Mouse (Mus musculus): ENCODE data around the gene Sema3b. TPM values are rescaled to one million over a fixed set of nuclear protein-coding genes. Genes with fewer than 3 reads are reported as not detected.

The Sema3b gene
- total RNA-seq (2014; rRNA removed) (5.7 and 16.7 TPM in 2 replicates), polyA plus RNA-seq (2015; fragmentation: Nextera tagmentation; extraction: Ambion mirVana) (4.0 and 5.1 TPM in 2 replicates)

DNA sequence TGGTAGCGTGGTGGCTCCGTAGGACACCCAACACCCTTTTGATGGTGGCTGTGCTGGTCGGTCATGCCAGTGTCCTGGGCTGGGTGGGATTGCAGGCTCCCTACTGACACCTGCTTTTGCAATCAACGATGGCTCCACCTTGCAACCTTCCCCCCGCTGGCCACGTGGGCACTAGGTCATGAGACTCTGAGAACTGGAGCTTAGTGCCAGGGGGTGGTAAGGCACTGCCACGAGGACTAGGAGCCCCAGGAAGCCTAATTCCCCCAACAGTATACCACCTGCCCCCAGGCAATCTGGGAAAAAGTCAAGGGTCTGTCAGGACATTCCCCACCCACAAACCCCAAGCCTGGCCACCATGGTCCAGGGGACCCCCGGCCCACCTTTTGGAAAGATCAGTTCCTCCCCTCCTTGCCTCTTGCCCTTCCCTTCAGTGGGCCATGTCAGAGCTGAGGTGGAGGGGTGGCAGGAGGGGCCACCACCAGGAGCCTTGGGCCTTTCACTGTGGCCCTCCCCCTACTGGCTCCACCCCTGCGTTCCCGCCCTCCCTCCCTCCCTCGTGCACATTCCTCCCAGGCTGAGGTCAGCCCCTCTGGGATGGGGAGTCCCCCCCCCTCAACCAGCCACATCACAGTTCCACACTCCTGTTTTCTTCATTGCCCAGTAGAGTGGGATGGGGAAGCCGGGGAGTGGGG is at the start of gene Sema3b:
Gene Sema3b (minus strand): TSS at position 489 of the 692 bp plus-strand sequence.
- H3K36me3 ChIP-seq (ENCODE audit: insufficient read depth, low read length) = no peaks in the 10 kb centered on the region
- H3K27ac ChIP-seq (ENCODE audit: low read depth, low read length) = no peak within 1 kb of the TSS
- DNase-seq (ENCODE audit: low spot score) (no peak), ATAC-seq (ENCODE audit: low FRiP score) (no peak)
- no peaks in the 10 kb centered on the region for H3K9me3 ChIP-seq (ENCODE audit: low read length)
- 47% methylated on average over 12 of the region's 12 CpGs for WGBS
- no peak within 1 kb of the TSS for H3K4me3 ChIP-seq (ENCODE audit: low read depth, low read length)
- H3K4me2 ChIP-seq (ENCODE audit: low read depth, low read length, poor library complexity, severe bottlenecking) = no peak within 1 kb of the TSS
- no peak within 1 kb of the TSS for H3K9ac ChIP-seq (replicated peaks; ENCODE audit: low read length, poor library complexity, severe bottlenecking)
- H3K27me3 ChIP-seq (ENCODE audit: insufficient read depth, low read length) = no peaks in the 10 kb centered on the region
- H3K4me1 ChIP-seq (ENCODE audit: insufficient read depth, low read length) = peaks cover 9% of the 10 kb centered on the region
- no peak for TF ChIP-seq CTCF (IDR thresholded peaks at IDR 0.05)

DNA sequence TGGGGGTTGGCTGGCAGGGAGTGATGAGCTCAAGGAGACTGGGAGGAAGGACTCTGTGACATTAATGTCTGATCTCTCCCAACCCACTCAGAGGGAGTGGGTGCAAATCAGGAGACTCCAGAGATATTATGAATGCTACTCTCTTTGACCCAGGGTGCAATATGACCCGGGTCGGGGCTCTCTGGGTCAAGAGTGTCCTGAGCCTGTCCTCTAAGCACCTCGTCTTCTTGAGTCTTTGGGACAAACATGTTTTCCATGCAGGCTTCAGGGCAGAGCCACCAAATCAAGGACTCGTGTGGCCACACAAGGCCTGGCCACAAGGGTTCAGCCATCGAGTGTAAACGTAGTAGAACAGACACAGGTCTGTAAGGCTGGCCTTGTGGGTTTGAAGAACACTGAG is 49.1 kb upstream of the Sema3b start:
- H3K4me1 ChIP-seq (ENCODE audit: insufficient read depth, low read length) = 0 out of 2 replicates have a peak, but pooled peaks cover 3% of the 10 kb centered on the region
- DNase-seq (ENCODE audit: low spot score) (no peak), ATAC-seq (ENCODE audit: low FRiP score) (no peak)
- no peak for TF ChIP-seq CTCF (IDR thresholded peaks at IDR 0.05)
- H3K36me3 ChIP-seq (ENCODE audit: insufficient read depth, low read length) = no peaks in the 10 kb centered on the region
- WGBS = 91% methylated on average over 6 of the region's 6 CpGs
- H3K27me3 ChIP-seq (ENCODE audit: insufficient read depth, low read length) = no peaks in the 10 kb centered on the region
- no peak overlapping the region for H3K9ac ChIP-seq (replicated peaks; ENCODE audit: low read length, poor library complexity, severe bottlenecking)
- no peak overlapping the region for H3K4me3 ChIP-seq (ENCODE audit: low read depth, low read length)
- no peak overlapping the region for H3K4me2 ChIP-seq (ENCODE audit: low read depth, low read length, poor library complexity, severe bottlenecking)
- H3K27ac ChIP-seq (ENCODE audit: low read depth, low read length) = no peak overlapping the region
- H3K9me3 ChIP-seq (ENCODE audit: low read length) = no peaks in the 10 kb centered on the region

DNA sequence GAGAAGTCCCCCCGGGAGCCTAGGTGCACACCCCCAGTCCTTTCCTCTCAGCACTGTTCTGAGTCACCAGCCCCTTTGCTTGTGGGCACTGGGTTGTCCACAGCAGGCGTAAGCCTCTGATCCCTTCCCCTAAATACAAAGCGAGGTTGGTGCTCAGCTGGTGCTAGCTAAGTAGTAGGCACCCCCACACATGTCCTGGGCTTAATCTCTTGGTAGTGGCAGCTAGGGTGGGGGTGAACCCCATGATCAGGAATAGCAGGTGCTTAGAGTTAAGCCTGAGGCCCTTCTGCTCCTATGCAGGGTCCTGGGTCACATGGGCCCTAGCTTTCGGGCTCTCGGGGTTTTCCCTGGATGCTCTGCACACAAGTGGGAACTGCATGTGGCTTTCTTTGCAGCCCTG is 48.1 kb upstream of the Sema3b start:
- Histone ChIP-seq H3K27ac (ENCODE audit: low read depth, low read length) (no peak overlapping the region), H3K36me3 (ENCODE audit: insufficient read depth, low read length) (no peaks in the 10 kb centered on the region), H3K4me1 (ENCODE audit: insufficient read depth, low read length) (0 out of 2 replicates have a peak, but pooled peaks cover 3% of the 10 kb centered on the region), H3K27me3 (ENCODE audit: insufficient read depth, low read length) (no peaks in the 10 kb centered on the region), H3K9ac (replicated peaks; ENCODE audit: low read length, poor library complexity, severe bottlenecking) (no peak overlapping the region), H3K4me2 (ENCODE audit: low read depth, low read length, poor library complexity, severe bottlenecking) (no peak overlapping the region), H3K4me3 (ENCODE audit: low read depth, low read length) (no peak overlapping the region), H3K9me3 (ENCODE audit: low read length) (no peaks in the 10 kb centered on the region)
- no peak for TF ChIP-seq CTCF (IDR thresholded peaks at IDR 0.05)
- ATAC-seq (ENCODE audit: low FRiP score) = no peak
- WGBS = 81% methylated on average over 5 of the region's 5 CpGs
- DNase-seq (ENCODE audit: low spot score) = no peak

DNA sequence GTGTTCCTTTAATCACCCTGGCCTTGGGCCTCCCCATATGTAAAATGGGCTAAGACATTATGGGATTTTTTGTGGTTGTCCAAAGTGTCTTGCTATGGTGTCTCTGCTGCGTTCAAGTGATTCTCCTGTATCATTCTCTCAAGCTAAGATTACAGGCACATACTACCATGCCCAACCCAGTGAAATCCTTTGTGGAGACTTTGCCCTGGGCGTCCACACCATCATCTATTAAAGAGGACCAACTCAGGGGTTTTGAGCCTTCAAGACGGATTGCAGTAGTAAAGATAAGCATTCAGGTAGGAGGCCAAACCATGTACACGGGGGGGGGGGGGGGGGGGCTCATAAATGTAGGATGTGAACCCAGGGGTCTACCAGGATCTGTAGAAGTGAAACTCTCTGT is 45.6 kb upstream of the Sema3b start:
- DNase-seq (ENCODE audit: low spot score) (no peak), ATAC-seq (ENCODE audit: low FRiP score) (no peak)
- Histone ChIP-seq H3K27me3 (ENCODE audit: insufficient read depth, low read length) (no peaks in the 10 kb centered on the region), H3K9me3 (ENCODE audit: low read length) (no peaks in the 10 kb centered on the region), H3K4me2 (ENCODE audit: low read depth, low read length, poor library complexity, severe bottlenecking) (no peak overlapping the region), H3K27ac (ENCODE audit: low read depth, low read length) (no peak overlapping the region), H3K36me3 (ENCODE audit: insufficient read depth, low read length) (no peaks in the 10 kb centered on the region), H3K9ac (replicated peaks; ENCODE audit: low read length, poor library complexity, severe bottlenecking) (no peak overlapping the region), H3K4me1 (ENCODE audit: insufficient read depth, low read length) (peaks cover 3% of the 10 kb centered on the region; the same call in 1 of the 2 replicates), H3K4me3 (ENCODE audit: low read depth, low read length) (no peak overlapping the region)
- 90% methylated on average over 4 of the region's 4 CpGs for WGBS
- no peak for TF ChIP-seq CTCF (IDR thresholded peaks at IDR 0.05)

- no peak for DNase-seq (ENCODE audit: low spot score)
- no peak for TF ChIP-seq CTCF (IDR thresholded peaks at IDR 0.05)
- Histone ChIP-seq H3K27ac (ENCODE audit: low read depth, low read length) (no peak overlapping the region), H3K36me3 (ENCODE audit: insufficient read depth, low read length) (no peaks in the 10 kb centered on the region), H3K4me1 (ENCODE audit: insufficient read depth, low read length) (peaks cover 3% of the 10 kb centered on the region; the same call in 1 of the 2 replicates), H3K27me3 (ENCODE audit: insufficient read depth, low read length) (no peaks in the 10 kb centered on the region), H3K9me3 (ENCODE audit: low read length) (no peaks in the 10 kb centered on the region), H3K4me3 (ENCODE audit: low read depth, low read length) (no peak overlapping the region), H3K9ac (replicated peaks; ENCODE audit: low read length, poor library complexity, severe bottlenecking) (no peak overlapping the region), H3K4me2 (ENCODE audit: low read depth, low read length, poor library complexity, severe bottlenecking) (no peak overlapping the region)
- 78% methylated on average over 2 of the region's 2 CpGs for WGBS
- ATAC-seq (ENCODE audit: low FRiP score) = no peak
Observed at GRCm38 (mm10) chr9:107653474-107653873, 44.4 kb upstream of the Sema3b start.

- H3K4me2 ChIP-seq (ENCODE audit: low read depth, low read length, poor library complexity, severe bottlenecking) = no peak overlapping the region
- H3K9me3 ChIP-seq (ENCODE audit: low read length) = no peaks in the 10 kb centered on the region
- peak overlapping the region; percentile 62 for H3K27ac ChIP-seq (ENCODE audit: low read depth, low read length)
- peak; percentile 83 for ATAC-seq (ENCODE audit: low FRiP score)
- no peak for TF ChIP-seq CTCF (IDR thresholded peaks at IDR 0.05)
- H3K36me3 ChIP-seq (ENCODE audit: insufficient read depth, low read length) = no peaks in the 10 kb centered on the region
- H3K4me3 ChIP-seq (ENCODE audit: low read depth, low read length) = no peak overlapping the region
- DNase-seq (ENCODE audit: low spot score) = peak; percentile 64
- H3K9ac ChIP-seq (replicated peaks; ENCODE audit: low read length, poor library complexity, severe bottlenecking) = no peak overlapping the region
- no peaks in the 10 kb centered on the region for H3K27me3 ChIP-seq (ENCODE audit: insufficient read depth, low read length)
- H3K4me1 ChIP-seq (ENCODE audit: insufficient read depth, low read length) = peaks cover 3% of the 10 kb centered on the region; the same call in 1 of the 2 replicates
- WGBS = 24% methylated on average over 12 of the region's 12 CpGs
Observed at GRCm38 (mm10) chr9:107650708-107651481, 41.9 kb upstream of the Sema3b start.

All from midbrain, postnatal 0 days (tissue).